Mouse (Mus musculus) hindbrain, embryonic 11.5 days (tissue): Measurements from ENCODE around the gene Arhgef40. TPM values are rescaled to one million over a fixed set of nuclear protein-coding genes. Genes with fewer than 3 reads are reported as not detected.
A peak's percentile ranks its signal among the peaks of the same experiment; 100 is the strongest.

Source experiments
- ATAC-seq: fragments of 200-750 bp; cut with Nextera tagmentation; 2 replicates; pipeline ENCODE4 v1.8.0; 2017; ENCODE audit warnings: mild to moderate bottlenecking, moderate TSS enrichment, moderate library complexity; ENCODE audit not compliant: low FRiP score
- DNase-seq: peaks from one replicate; pipeline ENCODE4 v3.0.0-alpha.2; 2015; ENCODE audit warnings: low spot score
- H3K27ac ChIP-seq: fragments of 300-500 bp; sonication (generic); 2 replicates; pipeline ENCODE4 v1.5.1; 2014; ENCODE audit warnings: mild to moderate bottlenecking, low read depth, low read length
- H3K27me3 ChIP-seq: fragments of 300-500 bp; sonication (generic); 2 replicates; pipeline ENCODE4 v1.6.1; 2014; ENCODE audit warnings: mild to moderate bottlenecking, low read length, moderate library complexity, mixed read lengths; ENCODE audit not compliant: control insufficient read depth, insufficient read depth
- H3K36me3 ChIP-seq: fragments of 300-500 bp; sonication (generic); 2 replicates; pipeline ENCODE4 v1.6.1; 2014; ENCODE audit warnings: mild to moderate bottlenecking, low read length, moderate library complexity, mixed read lengths; ENCODE audit not compliant: control insufficient read depth, insufficient read depth
- H3K4me1 ChIP-seq: fragments of 300-500 bp; sonication (generic); replicated peaks from 2 replicates; pipeline ENCODE4 v1.6.1; 2014; ENCODE audit warnings: low read length, mixed read lengths; ENCODE audit not compliant: control insufficient read depth, insufficient read depth
- H3K4me2 ChIP-seq: fragments of 300-500 bp; sonication (generic); replicated peaks from 2 replicates; pipeline ENCODE4 v1.6.1; 2014; ENCODE audit warnings: mild to moderate bottlenecking, low read depth, low read length
- H3K4me3 ChIP-seq: fragments of 300-500 bp; sonication (generic); 2 replicates; pipeline ENCODE4 v1.5.1; 2014; ENCODE audit warnings: low read depth, low read length
- H3K9ac ChIP-seq: fragments of 300-500 bp; sonication (generic); 2 replicates; pipeline ENCODE4 v1.6.1; 2014; ENCODE audit warnings: low read depth, low read length
- H3K9me3 ChIP-seq: fragments of 300-500 bp; sonication (generic); 2 replicates; pipeline ENCODE4 v1.6.1; 2016; ENCODE audit warnings: low read length; ENCODE audit not compliant: control insufficient read depth
- WGBS: fragments of 180-500 bp; shearing (Covaris S2); extraction: QIAGEN DNeasy Blood & Tissue Kit; methylation state at CpG from one replicate; pipeline ENCODE4 v1.1.7; 2014; 5-methylcytosine and 5-hydroxymethylcytosine counted together
- polyA plus RNA-seq: library from polyadenylated mRNA; unstranded; fragments of >200 nt; fragmentation: Nextera tagmentation; extraction: Ambion mirVana; gene quantifications from 2 replicates; pipeline ENCODE4 v1.2.1, GENCODE M21; 2014

Gene Arhgef40
- polyA plus RNA-seq, 1 experiment from 2014 or later: 58.5 TPM

DNA sequence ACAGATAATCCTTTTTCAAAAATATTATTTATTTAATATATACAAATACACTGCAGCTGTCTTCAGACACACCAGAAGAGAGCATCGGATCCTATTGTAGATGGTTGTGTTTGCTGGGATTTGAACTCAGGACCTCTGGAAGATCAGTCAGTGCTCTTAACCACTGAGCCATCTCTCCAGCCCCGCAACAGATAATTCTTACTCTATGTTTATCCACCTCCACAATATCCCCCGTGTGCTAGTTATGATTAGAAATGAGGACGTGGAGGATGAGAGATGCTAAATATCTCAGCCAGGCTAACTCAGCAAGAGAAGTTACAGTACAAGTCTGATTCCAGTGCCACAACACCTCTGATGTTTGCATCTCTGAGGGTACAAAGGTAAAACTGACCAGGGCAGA, 9.9 kb downstream of the Arhgef40 start:
- ATAC-seq: no peak
- no peaks in the 10 kb centered on the region for H3K4me1 ChIP-seq
- H3K9ac ChIP-seq: no peak overlapping the region
- H3K36me3 ChIP-seq: peaks cover 12% of the 10 kb centered on the region
- H3K27me3 ChIP-seq: no peaks in the 10 kb centered on the region
- H3K4me3 ChIP-seq: no peak overlapping the region
- no peak overlapping the region for H3K4me2 ChIP-seq
- H3K9me3 ChIP-seq: no peaks in the 10 kb centered on the region
- no peak for DNase-seq
- WGBS: 97% methylated on average over 4 of the region's 4 CpGs
- no peak overlapping the region for H3K27ac ChIP-seq

DNA sequence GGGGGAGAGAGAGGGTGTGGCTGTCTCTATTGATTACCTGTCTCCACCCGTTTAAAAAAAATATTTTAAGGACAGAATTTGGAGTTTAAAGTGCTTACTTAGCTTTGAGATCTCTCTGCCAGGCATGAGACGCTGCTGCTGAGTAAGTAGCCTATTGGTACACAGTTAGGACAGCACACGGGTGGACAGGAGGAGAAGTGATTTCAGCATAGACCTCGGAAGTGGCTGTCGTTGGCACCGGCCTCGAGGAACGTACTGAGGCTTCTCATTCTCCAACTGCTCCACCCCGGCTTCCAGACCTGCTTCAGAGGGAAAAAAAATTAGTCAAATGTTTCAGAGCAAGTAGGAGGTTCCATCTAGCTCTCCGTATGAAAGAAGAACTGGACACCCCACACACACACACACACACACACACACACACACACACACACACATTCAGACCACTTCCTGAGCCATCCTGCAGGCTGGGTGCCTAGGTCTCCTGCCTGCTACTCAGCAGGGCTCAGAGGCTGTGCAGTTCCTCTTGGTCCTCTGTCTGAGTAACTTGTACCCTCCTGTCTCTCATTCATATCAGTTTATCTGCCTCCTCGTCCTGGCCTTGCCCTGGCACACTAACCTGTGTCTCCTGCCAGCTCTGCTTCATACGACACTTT, 10.8 kb downstream of the Arhgef40 start:
- DNase-seq: no peak
- H3K4me1 ChIP-seq: no peaks in the 10 kb centered on the region
- no peaks in the 10 kb centered on the region for H3K9me3 ChIP-seq
- H3K27me3 ChIP-seq: no peaks in the 10 kb centered on the region
- H3K27ac ChIP-seq: no peak overlapping the region
- peaks cover 12% of the 10 kb centered on the region for H3K36me3 ChIP-seq
- no peak overlapping the region for H3K9ac ChIP-seq
- no peak for ATAC-seq
- no peak overlapping the region for H3K4me2 ChIP-seq
- H3K4me3 ChIP-seq: no peak overlapping the region
- 80% methylated on average over 12 of the region's 12 CpGs for WGBS

DNA sequence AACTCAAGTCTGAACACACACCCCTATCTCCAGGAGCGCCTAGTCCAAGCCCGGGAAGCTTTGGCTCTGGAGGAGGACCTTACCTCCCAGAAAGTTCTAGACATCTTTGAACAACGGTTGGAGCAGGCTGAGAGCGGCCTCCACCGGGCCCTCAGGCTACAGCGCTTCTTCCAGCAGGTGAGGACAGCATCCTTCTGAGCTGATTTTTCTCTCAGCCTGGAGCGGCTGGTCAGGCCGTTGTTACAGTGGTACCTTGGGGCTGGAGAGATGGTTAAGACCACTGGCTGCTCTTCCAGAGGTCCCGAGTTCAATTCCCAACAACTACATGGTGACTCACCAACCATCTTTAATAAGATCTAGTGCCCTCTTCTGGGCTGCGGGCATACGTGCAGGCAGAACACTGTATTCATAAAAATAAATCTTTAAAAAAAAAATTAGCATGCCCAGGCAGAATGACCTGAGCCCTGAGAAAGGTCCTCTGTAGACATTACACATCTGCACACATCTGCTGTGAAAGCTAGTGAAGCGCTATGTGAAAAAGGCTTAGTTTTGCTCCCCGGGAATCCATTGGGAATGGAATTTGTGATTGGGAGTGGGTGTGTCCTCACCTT, 11.8 kb downstream of the Arhgef40 start:
- peaks cover 12% of the 10 kb centered on the region for H3K36me3 ChIP-seq
- H3K27me3 ChIP-seq: no peaks in the 10 kb centered on the region
- no peak overlapping the region for H3K4me3 ChIP-seq
- no peak overlapping the region for H3K9ac ChIP-seq
- DNase-seq (no peak), ATAC-seq (no peak)
- no peaks in the 10 kb centered on the region for H3K4me1 ChIP-seq
- WGBS: 89% methylated on average over 13 of the region's 13 CpGs
- no peak overlapping the region for H3K27ac ChIP-seq
- no peaks in the 10 kb centered on the region for H3K9me3 ChIP-seq
- no peak overlapping the region for H3K4me2 ChIP-seq

DNA sequence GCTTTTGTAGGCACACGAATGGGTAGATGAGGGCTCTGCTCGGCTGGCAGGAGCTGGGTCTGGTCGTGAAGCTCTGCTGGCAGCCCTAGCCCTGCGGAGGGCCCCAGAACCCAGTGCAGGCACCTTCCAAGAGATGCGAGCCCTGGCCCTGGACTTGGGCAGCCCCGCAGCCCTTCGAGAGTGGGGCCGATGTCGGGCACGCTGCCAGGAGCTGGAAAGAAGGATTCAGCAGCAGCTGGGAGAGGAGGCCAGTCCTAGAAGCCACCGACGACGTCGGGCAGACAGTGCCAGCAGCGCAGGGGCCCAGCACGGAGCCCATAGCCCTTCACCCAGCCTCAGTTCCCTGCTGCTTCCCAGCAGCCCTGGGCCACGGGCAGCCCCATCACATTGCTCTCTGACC, 12.3 kb downstream of the Arhgef40 start:
- no peak; the same call in 1 of the 2 replicates for ATAC-seq

DNA sequence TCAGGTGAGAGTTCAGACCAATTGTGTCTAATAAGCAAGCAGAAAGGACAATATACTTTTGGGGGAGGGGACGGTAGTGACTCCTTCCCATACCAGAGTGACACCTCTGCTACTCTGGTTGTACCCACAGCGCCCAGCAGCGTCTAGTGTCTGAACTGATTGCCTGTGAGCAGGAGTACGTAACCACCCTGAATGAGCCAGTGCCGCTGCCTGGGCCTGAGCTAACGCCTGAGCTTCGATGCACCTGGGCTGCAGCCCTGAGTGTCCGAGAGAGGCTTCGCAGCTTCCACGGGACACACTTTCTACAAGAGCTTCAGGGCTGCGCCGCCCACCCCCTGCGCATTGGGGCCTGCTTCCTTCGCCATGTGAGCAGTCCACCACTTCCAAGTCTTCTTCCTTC, 13.0 kb downstream of the Arhgef40 start:
- no peak overlapping the region for H3K4me3 ChIP-seq
- no peak overlapping the region for H3K4me2 ChIP-seq
- no peak for ATAC-seq
- H3K9ac ChIP-seq: no peak overlapping the region
- no peaks in the 10 kb centered on the region for H3K27me3 ChIP-seq
- 89% methylated on average over 14 of the region's 14 CpGs for WGBS
- no peak for DNase-seq
- H3K9me3 ChIP-seq: no peaks in the 10 kb centered on the region
- peaks cover 18% of the 10 kb centered on the region for H3K36me3 ChIP-seq
- no peak overlapping the region for H3K27ac ChIP-seq
- H3K4me1 ChIP-seq: no peaks in the 10 kb centered on the region

More for the DNA sequence above, 12.3 kb downstream of the Arhgef40 start:
- Histone ChIP-seq H3K4me3 (no peak overlapping the region), H3K27ac (no peak overlapping the region), H3K36me3 (peaks cover 12% of the 10 kb centered on the region), H3K9me3 (no peaks in the 10 kb centered on the region), H3K4me1 (no peaks in the 10 kb centered on the region), H3K4me2 (no peak overlapping the region), H3K27me3 (no peaks in the 10 kb centered on the region), H3K9ac (no peak overlapping the region)
- WGBS: 76% methylated on average over 17 of the region's 17 CpGs
- DNase-seq: no peak

DNA sequence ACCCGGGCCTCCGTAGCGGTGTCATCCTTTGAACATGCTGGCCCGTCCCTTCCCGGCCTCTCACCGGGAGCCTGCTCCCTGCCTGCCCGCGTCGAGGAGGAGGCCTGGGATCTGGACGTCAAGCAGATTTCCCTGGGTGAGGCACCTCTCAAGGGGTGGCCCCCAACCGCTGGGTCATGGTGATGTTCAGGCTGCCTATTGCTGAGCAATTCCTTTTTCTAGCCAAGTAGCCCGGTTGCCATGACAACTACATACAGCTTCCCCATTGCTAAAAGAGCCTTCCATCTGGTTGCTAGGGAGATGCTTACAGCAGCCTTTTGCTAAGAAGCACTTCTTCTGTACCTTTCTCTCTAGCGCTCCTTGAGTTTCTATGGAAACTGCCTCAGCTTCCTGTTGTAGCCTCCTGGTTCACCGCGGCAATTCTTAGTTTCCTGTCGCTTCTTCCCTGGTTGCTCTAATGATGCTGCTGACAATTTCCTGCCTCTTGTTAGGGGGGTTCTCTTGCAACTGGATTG, 19.5 kb downstream of the Arhgef40 start:
- peak; percentile 74 for ATAC-seq
- WGBS: 13% methylated on average over 16 of the region's 16 CpGs
- H3K4me2 ChIP-seq: no peak overlapping the region
- DNase-seq: peak; percentile 81
- H3K27ac ChIP-seq: peak overlapping the region; percentile 65
- no peak overlapping the region for H3K4me3 ChIP-seq
- no peak overlapping the region for H3K9ac ChIP-seq
- peaks cover 22% of the 10 kb centered on the region for H3K4me1 ChIP-seq
- no peaks in the 10 kb centered on the region for H3K27me3 ChIP-seq
- no peaks in the 10 kb centered on the region for H3K9me3 ChIP-seq
- peaks cover 18% of the 10 kb centered on the region for H3K36me3 ChIP-seq

DNA sequence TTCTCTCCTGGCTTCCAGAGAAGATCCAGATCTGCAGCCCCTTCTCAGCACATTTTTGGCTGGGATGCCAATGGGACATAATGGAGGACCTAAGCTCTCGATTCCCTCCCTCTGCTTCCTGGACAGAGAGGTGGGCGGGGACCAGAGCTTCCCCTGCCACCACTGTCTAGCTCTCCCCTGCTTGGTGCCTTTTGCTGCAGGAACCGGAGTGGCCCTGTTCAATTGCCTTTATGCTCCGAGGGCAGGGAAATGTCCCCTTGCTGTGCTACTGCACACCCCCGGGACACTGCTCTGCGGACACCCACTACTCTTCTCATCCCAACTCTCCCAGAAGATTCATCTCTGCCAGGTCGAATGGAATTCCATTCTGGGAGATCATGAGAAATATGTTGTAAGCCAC, 20.6 kb downstream of the Arhgef40 start:
- Histone ChIP-seq H3K4me2 (no peak overlapping the region), H3K4me3 (no peak overlapping the region)

DNA sequence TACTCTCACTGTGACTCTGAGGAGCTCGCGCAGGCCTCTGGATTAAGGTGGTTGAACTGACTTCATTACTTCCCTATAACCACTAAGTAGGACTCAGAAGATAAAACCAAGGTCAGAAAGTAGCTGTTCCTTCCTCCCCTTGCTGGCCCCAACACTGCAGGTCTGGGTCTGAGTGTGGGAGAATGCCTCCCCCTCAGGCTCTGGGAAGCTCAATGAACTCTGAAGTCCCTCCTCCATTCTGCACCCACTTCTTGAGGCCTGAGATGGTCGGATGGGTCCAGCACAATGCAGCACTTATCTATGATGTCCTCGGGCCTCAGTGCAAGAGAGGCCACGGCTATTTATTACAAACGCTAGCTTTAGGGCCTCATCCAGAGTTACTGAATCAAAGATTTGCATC, 21.1 kb downstream of the Arhgef40 start:
- ATAC-seq (no peak), DNase-seq (no peak)
- no peak overlapping the region for H3K27ac ChIP-seq
- H3K9me3 ChIP-seq: no peaks in the 10 kb centered on the region
- H3K4me2 ChIP-seq: no peak overlapping the region
- 84% methylated on average over 6 of the region's 6 CpGs for WGBS
- no peak overlapping the region for H3K9ac ChIP-seq
- H3K36me3 ChIP-seq: peaks cover 18% of the 10 kb centered on the region
- peaks cover 31% of the 10 kb centered on the region for H3K4me1 ChIP-seq
- H3K27me3 ChIP-seq: no peaks in the 10 kb centered on the region
- no peak overlapping the region for H3K4me3 ChIP-seq

More for the DNA sequence above, 20.6 kb downstream of the Arhgef40 start:
- DNase-seq (no peak), ATAC-seq (no peak)
- Histone ChIP-seq H3K36me3 (peaks cover 18% of the 10 kb centered on the region), H3K4me1 (peaks cover 31% of the 10 kb centered on the region), H3K27ac (no peak overlapping the region), H3K9me3 (no peaks in the 10 kb centered on the region), H3K9ac (no peak overlapping the region), H3K27me3 (no peaks in the 10 kb centered on the region)
- 76% methylated on average over 7 of the region's 7 CpGs for WGBS

DNA sequence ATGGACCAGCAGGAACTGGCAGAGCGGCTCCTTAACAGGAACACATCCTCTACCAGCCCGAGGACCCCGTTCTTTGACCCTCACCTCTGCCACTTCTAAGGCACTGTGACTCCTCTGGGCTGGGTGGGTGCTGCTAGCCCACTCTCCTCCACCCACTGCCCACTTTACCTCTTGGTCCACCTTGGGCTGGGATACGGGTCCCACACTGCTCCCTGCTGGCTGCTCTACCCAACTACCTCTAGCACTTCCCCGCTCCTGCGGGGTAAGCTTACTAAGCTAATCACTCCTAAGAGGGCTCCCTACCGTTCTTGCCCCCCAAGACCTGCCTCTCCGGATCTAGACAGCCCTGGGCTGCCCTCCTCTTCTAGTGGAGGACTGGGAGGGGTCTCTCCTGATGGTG, 21.7 kb downstream of the Arhgef40 start:
- H3K4me1 ChIP-seq: peaks cover 31% of the 10 kb centered on the region
- H3K4me2 ChIP-seq: no peak overlapping the region
- 72% methylated on average over 8 of the region's 8 CpGs for WGBS
- H3K27ac ChIP-seq: no peak overlapping the region
- ATAC-seq: no peak
- no peak overlapping the region for H3K4me3 ChIP-seq
- no peak for DNase-seq
- H3K27me3 ChIP-seq: no peaks in the 10 kb centered on the region
- no peaks in the 10 kb centered on the region for H3K9me3 ChIP-seq
- H3K36me3 ChIP-seq: peaks cover 18% of the 10 kb centered on the region
- no peak overlapping the region for H3K9ac ChIP-seq
